Mouse (Mus musculus) right cerebral cortex, postnatal 36 days (tissue): Measurements from ENCODE around the gene Gpatch8.
"Not testable (repeated sequence)": the region's sequence is repeated elsewhere in the genome, so short reads cannot be mapped to it uniquely, and the experiment has no call there.

Source experiments
- DNase-seq, 2 experiments: peaks; one replicate each; pipeline ENCODE4 v3.0.0; 2022; ENCODE audit warnings: low spot score in 2 of 2, mixed read lengths in 1 of 2

Gpatch8 gene

DNA sequence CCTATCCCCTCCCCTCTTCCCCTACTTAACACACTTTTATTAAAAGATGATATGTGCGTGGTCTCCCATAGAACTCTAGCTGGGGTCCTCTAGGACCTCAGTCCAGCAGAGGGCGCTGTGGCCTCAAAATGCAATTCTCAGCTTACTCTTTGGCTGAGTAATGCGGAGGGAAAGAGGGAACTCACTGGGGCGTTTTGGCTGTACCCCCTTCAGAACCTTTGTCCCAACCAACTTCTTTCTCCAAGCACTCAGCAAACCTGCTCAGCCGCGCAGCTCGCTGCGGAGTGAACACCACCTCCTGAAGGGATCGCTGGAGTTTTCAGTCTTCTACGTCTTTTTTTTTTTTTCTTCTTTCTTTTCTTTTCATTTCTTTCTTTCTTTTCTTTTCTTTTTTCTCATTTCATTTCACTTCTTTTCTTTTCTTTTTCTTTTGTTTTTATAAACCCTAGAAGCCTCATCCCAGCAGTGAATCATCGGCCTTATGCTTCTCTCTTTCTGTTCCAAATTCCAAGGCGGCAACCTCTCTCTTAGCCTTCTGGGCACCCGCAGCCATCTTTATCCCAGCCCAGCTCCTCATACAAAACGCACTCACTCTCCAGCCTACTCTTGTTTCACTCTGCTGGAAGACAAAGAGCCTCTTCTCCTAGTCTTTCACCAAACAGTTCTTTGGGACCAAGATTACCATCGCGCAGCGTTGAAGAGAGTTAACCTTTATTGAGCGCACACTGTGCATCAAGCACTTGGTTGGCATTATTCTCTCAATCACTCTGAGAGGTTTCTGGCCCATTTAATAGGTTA, 16.9 kb upstream of the Gpatch8 start:
- peak; percentile 45 to 54 for DNase-seq

DNA sequence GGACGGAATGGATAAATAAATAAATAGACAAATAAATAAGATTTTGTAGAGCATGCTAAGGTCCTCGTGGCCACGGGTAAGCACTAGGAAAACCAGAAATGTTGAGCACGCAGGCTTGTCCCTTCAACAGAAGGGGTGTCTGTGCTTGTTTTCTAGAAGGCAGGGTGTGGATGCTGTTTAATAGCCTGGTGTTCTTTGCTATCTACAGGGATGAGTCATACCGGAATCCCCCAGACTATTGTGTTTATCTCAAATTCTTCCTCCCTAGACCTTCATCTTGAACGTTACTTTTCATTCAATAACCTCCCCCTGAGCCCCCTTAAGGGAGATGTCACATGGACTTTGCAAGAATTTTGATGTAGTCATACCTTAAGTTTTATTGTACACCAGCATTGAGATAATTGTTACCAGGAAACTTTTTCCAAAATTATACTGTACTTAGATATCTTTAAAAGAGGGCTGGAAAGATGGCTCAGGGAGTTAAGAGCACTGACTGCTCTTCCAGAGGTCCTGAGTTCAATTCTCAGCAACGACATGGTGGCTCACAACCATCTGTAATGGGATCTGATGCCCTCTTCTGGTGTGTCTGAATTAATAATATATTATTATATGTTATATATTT, 12.7 kb upstream of the Gpatch8 start:
- DNase-seq = no peak

DNA sequence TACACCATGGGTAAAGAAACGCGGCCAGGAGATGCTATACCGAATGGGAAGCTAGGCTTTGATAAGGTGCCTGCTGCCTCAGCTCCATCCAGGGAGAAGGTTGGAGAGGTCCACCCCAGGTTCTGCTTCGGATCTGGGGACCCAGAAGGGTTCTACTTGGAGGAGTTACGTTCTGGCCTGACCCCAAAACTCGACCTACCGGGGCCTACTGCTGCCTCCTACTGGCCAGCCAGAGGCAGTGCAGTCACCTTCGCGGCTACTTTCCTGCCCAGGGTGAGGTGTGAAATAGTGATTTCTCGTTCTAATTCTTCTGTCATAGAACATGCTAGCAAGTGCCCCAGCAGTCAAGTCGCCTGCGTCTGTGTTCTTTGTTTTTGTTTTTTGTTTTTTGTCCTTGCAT, 12.0 kb upstream of the Gpatch8 start:
- DNase-seq = no peak

DNA sequence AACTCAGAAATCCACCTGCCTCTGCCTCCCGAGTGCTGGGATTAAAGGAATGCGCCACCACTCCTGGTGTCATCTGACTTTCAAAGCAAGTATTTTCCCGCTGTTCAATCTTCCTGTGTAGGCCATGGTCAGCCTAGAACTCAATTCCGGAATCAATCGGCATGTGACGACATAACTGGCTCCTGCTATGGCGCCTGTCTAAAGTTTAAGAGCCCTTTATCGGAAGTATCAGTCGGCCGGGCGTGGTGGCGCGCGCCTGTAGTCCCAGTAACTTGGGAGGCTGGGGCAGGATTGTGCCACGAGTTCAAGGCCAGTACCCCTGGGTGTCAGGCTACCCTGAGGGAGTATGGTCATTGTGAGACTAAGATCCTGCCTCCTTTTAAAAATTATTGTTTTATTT, 11.5 kb upstream of the Gpatch8 start:
- DNase-seq = no peak

DNA sequence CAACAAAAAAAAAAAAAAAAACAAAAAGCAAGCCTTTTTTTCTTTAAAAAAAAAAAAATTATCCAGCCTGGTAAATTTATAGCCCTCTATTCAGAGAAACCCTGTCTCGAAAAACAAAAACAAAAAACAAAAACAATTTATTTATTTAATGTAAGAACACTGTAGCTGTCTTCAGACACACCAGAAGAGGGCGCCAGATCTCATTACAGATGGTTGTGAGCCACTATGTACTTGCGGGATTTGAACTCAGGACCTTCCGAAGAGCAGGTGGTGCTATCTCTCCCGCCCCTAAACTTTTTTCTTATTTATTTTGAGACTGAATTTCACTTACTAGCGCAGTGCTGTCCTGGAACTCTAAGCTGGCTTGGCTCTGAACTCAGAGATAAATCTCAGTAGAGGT, 11.0 kb upstream of the Gpatch8 start:
- DNase-seq = no peak

DNA sequence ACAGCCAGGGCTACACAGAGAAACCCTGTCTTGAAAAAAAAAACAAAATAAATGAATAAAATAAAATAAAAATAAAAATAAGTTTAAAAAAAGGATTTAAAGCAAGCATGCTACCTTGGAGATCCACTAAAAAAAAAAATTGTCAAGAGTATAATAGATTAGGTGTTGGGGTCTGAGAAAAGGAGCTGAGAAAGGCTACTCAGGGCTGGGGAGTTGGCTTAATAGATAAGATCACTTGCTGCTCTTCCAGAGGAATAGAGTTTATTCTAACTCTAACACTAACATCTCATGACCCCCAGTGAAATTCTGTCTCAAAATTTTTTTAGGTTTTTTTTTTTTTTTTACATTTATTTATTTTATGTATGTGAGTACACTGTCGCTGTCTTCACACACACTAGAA, 10.1 kb upstream of the Gpatch8 start:
- DNase-seq = no peak

DNA sequence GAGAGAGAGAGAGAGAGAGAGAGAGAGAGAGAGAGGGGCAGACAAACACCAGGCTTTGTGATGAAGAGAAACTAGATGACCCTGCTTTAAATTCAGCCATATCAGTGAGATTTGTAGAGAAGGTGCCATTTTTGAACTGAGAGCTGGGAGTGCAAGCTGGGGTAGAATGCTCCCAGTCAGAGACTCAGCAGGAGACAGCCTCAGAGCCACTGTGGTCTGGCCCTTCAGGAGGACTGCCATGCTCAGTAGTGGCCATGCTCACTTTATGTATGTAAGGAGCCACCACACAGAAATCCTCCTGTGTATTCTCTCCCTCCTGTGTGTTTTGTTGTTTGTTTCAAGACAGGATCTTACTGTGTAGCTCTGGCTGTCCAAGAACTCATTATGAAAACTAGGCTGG, 9.5 kb upstream of the Gpatch8 start:
- DNase-seq = no peak

DNA sequence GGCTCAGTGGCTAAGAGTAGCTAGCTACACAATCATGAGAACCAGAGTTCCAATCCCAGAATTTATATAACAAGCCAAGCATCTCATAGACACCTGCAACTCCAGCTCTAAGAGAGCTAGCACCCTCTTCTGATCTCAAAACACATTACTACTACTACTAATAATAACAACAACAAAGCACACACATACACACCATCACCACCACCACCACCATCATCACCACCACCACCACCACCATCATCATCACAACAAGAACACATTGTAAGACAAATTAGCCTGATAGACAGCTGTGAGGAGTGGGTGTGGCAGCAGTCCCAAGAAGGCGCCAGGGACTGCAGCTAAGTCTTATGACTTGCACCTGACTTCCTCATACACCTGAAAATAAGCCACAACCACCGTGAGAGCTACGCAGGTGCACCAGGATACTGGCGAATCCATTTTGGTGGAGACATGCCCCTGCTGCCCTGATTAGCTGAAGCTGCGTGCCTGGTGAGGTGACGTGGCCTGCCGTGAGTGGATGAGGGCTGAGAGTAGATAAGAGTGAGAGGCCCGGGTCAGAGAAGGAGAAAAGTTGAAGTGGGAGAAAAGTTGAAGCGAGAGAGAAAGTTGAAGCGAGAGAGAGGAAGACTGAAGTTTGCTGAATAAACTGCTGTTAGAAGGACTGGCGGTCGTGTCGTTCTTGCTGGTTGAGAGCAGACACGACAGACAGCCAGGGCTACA, 8.9 kb upstream of the Gpatch8 start:
- not testable (repeated sequence) for DNase-seq

DNA sequence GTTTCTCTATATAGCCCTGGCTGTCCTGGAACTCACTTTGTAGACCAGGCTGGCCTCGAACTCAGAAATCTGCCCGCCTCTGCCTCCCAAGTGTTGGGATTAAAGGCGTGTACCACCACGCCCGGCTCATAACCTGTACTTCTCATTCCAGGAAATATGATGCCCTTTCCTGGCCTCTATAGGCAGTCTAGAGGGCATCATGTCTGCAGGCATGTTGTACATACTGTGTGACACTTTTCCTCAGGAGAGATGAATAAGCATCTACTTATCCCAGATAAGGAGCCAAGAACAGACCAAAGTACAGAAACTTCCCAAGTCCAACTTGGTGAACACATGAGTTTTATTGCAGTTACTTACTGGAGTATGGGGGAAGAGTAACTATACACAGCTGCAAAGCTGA, 2.5 kb upstream of the Gpatch8 start:
- no peak for DNase-seq

DNA sequence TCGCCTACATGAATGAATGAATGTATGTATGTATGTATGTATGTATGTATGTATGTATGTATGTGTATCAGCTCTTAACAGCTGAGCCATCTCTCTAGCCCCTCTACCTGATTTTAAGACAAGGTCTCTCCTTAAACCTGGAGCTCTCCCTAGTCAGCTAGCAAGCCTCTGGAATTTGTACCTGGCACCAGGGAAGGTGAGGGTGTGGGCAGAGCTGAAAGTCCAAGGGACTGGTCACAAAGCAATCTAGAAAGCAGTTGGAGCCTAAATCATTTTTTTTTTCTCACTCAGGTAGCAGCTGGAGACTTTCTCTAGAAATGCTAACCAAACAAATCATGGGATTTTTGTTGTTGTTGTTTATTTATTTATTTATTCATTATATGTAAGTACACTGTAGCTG, 1.2 kb upstream of the Gpatch8 start:
- no peak for DNase-seq

DNA sequence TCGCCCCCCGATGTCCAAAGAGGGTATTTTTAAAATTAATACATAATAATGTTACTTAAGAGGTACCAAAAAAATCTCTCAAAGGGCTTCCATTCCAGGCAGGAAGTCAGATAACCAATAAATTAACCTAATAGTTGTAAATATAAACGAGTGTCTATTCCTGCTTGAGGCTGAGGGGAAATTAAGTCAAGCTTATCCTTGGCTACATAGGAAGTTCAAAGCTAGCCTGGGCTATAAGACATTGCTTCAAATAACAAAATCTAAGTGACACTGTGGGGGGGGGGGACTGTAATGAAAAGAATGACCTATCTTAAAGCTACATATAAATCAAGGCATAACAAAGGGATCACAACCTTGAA, 503 bp upstream of the Gpatch8 start:
- DNase-seq = no peak

DNA sequence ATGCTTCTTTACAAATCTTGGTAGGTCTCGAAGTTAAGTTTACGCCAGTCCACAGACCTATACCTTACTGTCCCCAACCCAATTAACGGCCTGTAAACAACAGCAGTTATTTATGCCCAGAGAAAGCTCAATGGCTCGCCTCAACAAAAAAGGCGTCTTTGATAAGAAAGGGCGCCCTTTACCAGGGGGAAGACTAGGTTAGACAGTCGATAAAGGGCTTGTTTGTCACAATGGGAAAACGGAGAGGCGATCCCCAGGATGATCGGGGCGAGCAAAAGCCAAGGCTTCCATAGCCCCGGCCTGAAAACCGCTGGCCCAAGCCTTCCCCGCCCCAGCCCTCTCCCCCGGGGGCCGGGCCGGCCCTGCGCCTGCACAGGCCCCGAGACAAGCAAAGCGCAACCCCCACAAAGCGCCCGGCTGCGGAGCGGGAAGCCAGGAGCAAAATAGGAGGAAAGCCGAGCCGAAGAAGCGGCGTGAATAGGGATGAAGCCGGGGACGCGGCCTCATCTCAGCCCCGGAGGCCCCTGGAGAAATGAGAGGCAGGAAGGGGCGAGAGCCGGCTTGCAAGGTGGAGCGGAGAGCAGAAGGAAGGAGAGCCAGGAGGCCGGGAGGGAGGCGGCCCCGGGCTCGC, 677 bp downstream of the Gpatch8 start:
- no peak for DNase-seq

DNA sequence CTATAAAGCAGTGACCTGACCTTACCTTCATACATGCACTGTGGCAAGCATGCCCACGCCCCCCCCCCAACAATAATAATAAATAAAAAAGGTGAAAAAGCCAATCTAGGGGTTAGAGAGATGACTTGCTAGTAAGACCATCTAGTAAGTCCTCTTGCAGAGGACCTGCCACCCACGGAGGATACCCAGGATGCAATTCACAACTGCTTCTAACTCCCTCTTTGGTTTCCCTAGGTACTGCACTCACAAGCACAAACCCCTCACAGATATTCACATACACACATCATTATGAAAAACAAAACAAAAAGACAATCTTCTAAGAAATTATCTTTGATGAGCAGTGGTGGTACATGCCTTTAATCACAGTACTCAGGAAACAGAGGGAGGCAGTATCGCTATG, 4.1 kb downstream of the Gpatch8 start:
- no peak for DNase-seq

DNA sequence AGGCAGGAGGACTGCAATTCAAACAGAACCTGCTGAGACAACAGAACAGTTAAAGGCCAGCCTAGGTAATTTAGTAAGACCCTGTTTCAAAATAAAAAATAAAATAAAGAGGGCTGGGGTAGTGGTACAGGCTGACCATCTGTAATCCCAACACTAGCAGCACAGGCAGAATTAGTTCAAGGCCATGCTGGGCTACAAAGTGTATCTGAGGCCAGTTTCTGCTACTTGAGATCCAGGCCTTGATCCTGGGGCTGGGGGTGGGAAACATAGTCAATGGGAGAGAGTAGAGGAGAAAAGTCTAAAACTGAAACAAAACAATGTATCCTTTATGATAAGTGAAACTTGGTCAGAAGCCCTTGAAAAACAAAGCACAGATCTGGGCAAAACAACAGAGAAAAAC, 5.0 kb downstream of the Gpatch8 start:
- DNase-seq = no peak

DNA sequence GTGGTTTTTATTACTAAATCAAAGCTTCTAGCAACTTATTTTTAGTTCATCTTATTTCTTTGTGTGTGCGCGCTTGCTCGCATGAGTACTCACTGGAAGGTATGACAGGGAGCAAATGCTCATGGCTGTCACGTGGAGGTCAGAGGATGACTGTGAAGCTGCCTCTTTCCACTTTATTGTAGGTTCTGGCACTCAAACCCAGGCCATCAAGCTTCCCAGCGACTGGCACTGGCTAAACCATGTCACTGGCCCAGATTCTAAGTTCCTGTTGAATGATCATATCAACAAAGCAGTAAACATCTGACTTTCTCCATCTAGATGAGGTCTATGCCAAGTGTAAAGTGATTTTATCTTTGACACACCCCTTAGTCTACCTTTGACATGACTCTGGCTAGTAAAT, 14.7 kb downstream of the Gpatch8 start:
- no peak for DNase-seq

DNA sequence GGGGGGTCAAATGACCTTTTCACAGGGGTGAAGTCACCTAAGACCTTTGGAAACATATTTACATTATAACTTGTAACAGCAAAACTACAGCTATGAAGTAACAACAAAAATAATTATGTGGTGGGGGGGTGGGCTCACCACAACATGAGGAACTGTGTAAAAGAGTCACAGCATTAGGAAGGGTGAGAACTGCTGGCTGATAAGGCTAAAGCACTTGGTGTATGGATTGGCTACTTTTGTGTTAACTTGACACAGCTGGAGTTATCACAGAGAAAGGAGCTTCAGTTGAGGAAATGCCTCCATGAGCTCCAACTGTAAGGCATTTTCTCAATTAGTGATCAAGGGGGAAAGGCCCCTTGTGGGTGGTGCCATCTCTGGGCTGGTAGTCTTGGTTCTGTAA, 15.9 kb downstream of the Gpatch8 start:
- DNase-seq = not testable (repeated sequence)

DNA sequence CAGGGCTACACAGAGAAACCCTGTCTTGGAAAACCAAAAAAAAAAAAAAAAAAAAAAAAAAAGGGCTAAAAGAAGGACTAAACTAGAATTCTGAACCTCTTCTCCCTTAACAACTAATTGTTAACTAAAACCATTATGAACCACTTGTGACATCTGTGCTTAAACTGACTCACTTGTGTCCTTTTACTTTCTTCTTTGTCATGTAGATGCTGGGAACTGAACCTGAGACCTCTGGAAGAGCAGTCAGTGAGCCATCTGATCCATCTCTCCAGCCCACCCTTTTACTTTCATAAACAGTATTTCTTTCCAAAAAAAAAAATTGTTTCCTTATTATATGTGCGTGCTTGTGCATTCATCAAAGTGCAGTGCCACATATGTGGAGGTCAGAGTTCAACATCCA, 16.5 kb downstream of the Gpatch8 start:
- DNase-seq = no peak

DNA sequence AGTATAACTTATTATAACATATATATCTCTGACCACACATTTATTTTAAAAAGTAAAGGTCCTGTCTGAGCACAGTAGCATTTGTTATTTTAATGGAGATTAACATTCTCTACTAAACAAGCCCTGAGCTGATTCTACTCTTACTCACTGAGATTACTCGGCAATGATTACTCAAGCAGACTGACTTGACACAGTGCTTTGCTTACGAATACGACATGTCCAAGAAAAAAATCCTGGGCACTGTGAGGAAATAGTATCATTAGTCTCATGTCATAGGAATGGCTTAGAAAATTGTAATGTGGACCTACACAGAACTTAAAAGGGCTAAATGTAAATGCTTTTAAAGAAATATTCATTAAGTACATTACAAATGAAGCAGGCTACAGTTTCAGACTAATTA, 20.0 kb downstream of the Gpatch8 start:
- DNase-seq = no peak

DNA sequence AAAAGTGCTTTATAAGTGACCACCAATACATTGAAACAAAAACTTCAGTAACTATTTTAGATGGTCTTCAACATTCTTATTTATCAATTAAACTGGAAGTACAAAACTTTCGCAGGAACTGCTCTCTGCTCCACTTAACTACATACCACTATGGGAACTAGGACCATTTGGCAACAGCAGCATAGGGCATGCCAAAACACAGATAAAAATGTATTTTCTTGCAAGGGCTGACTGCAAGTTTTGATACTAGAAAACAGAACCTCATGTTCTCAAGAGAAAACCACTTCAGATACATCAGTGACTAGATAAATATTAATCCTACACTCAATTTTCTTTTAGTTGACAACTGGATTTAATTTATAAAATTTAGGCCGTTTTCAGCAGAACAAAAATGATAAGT, 22.1 kb downstream of the Gpatch8 start:
- no peak for DNase-seq

DNA sequence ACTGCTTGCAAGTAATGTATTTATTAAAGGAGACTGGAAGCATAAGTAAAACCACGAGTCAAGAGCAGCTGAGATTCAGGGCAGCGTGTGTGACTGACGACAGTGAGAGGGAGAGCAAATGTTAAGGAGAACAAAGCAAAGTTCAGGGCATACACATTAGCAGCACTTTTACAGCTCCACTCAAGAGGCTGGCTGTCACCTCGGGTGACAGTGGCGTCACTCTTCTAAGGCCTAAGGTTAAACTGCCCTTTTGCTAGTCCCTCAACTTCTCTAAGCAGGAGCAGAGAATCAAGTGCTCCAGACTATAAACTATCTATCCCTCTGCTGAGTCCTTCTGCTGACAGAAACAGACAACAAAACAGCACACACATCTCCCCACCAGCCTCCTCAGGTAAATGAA, 24.8 kb downstream of the Gpatch8 start:
- DNase-seq = no peak

DNA sequence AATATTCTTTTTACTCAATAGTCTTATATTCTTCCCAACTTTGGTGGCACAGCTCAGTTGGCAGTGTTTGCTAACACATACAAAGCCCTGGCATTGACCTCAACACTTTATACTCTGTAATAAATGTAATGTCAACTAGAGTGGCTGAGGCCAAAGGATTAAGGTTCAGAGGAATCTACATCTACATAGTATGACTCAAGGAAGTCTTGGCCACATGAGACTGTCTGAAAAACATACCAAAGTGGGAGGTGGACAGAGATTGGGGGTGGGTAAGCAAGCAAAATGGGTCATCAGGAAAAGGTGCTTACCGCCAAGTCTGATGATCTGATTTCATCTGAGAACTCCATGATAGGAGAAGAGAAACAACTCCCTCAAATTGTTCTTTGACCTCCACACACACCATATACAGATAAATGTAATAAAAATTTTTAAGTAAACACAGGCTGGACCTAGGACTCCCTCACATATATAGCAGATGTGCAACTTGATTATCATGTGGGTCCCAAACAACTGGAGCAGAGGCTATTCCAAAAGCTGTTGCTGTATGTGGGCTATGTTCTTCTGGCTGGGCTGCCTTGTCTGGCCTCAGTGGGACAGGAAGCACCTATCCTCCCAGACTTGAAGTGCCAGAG, 41.3 kb downstream of the Gpatch8 start:
- no peak for DNase-seq

DNA sequence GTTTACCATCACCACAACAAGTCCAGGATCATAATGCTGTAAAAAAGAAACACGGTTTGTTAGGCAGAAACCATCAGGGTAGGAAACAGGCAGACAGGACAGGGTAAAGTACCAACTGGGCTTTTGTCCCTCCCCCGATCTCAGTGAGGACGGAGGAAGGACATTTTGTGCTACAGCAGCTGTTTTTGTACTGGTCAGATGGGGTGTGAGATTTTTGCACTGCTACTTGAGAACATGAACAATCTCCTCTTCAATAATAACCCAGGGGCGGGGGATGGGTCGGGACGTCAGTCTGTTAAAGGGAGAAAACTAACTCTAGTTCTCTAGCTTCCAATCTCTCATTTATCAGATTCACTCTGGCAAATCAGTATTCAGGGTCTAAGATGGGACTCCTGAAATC, 46.0 kb downstream of the Gpatch8 start:
- DNase-seq = no peak
